Mouse (Mus musculus): ENCODE results near the gene Lcn3. TPM values are rescaled to one million over a fixed set of nuclear protein-coding genes. Genes with fewer than 3 reads are reported as not detected.

Gene Lcn3
- polyA plus RNA-seq, 1 experiment, result not detected

Other genes with a start within 250 kb of the Lcn3 start
- 14.8 and 15.3 TPM in 2 replicates for gene Traf2, start 218.6 kb upstream of the Lcn3 start, polyA plus RNA-seq (2012; rRNA removed)
- 195 and 198 TPM in 2 replicates for gene Edf1, start 207.7 kb upstream of the Lcn3 start, polyA plus RNA-seq (2012; rRNA removed)
- gene Mamdc4, start 190.7 kb upstream of the Lcn3 start, polyA plus RNA-seq (2012; rRNA removed), result 1.3 and 2.3 TPM in 2 replicates
- 74.9 and 92.3 TPM in 2 replicates for gene Phpt1, start 190.3 kb upstream of the Lcn3 start, polyA plus RNA-seq (2012; rRNA removed)
- gene Ajm1, start 183.8 kb upstream of the Lcn3 start, polyA plus RNA-seq (2012; rRNA removed), result 0.36 and 0.62 TPM in 2 replicates
- gene Rabl6, start 157.0 kb upstream of the Lcn3 start, polyA plus RNA-seq (2012; rRNA removed), result 53.8 and 58.9 TPM in 2 replicates
- gene Ccdc183, start 147.9 kb upstream of the Lcn3 start, polyA plus RNA-seq (2012; rRNA removed), result 0.03 TPM in 1 of 2 replicates, not detected in the other
- gene Tmem141, start 143.6 kb upstream of the Lcn3 start, polyA plus RNA-seq (2012; rRNA removed), result 37.7 and 43.2 TPM in 2 replicates
- gene Fcna, start 137.5 kb upstream of the Lcn3 start, polyA plus RNA-seq (2012; rRNA removed), result 1.7 and 3.4 TPM in 2 replicates
- not detected in 2 replicates for gene Lcn8, start 112.4 kb upstream of the Lcn3 start, polyA plus RNA-seq (2012; rRNA removed)
- gene Lcn5, start 107.6 kb upstream of the Lcn3 start, polyA plus RNA-seq (2012; rRNA removed), result not detected in 2 replicates
- gene Lcn6, start 88.8 kb upstream of the Lcn3 start, polyA plus RNA-seq (2012; rRNA removed), result not detected in 2 replicates
- gene Lcn10, start 82.8 kb upstream of the Lcn3 start, polyA plus RNA-seq (2012; rRNA removed), result not detected in 2 replicates
- not detected in 2 replicates for gene Obp2a, start 65.5 kb upstream of the Lcn3 start, polyA plus RNA-seq (2012; rRNA removed)
- gene Bmyc, start 58.8 kb upstream of the Lcn3 start, polyA plus RNA-seq (2012; rRNA removed), result 14.0 and 14.2 TPM in 2 replicates
- not detected in 2 replicates for gene Obp2b, start 28.6 kb upstream of the Lcn3 start, polyA plus RNA-seq (2012; rRNA removed)
- gene Lcn11, start 11.4 kb downstream of the Lcn3 start, polyA plus RNA-seq (2012; rRNA removed), result not detected in 2 replicates
- gene Gm13539, start 16.7 kb downstream of the Lcn3 start, polyA plus RNA-seq (2012; rRNA removed), result not detected in 2 replicates
- not detected in 2 replicates for gene Glt6d1, start 50.3 kb downstream of the Lcn3 start, polyA plus RNA-seq (2012; rRNA removed)
- gene Lcn9, start 57.6 kb downstream of the Lcn3 start, polyA plus RNA-seq (2012; rRNA removed), result not detected in 2 replicates
- gene Sohlh1, start 81.7 kb downstream of the Lcn3 start, polyA plus RNA-seq (2012; rRNA removed), result 0.06 TPM in 1 of 2 replicates, not detected in the other
- gene Kcnt1, start 98.2 kb downstream of the Lcn3 start, polyA plus RNA-seq (2012; rRNA removed), result 36.1 and 47.1 TPM in 2 replicates
- gene Camsap1, start 217.7 kb downstream of the Lcn3 start, polyA plus RNA-seq (2012; rRNA removed), result 6.3 and 7.1 TPM in 2 replicates

All from kidney, adult 2 months (tissue).